Mouse (Mus musculus) testis, adult 2 months (tissue): Measurements from ENCODE around the gene Stox1.

Experiments
- CTCF ChIP-seq: fragments of 200-500 bp; IDR thresholded peaks from 2 replicates; pipeline ENCODE4 v1.5.1; 2012; ENCODE audit warnings: low read depth, mild to moderate bottlenecking, inconsistent platforms, low read length, moderate library complexity; ENCODE audit not compliant: control insufficient read depth, insufficient read depth, insufficient replicate concordance
- POLR2A ChIP-seq: fragments of 200-500 bp; IDR thresholded peaks from 2 replicates; pipeline ENCODE4 v1.6.1; 2012; ENCODE audit warnings: low read depth, mild to moderate bottlenecking, inconsistent platforms, low read length, moderate library complexity; ENCODE audit not compliant: control insufficient read depth

DNA sequence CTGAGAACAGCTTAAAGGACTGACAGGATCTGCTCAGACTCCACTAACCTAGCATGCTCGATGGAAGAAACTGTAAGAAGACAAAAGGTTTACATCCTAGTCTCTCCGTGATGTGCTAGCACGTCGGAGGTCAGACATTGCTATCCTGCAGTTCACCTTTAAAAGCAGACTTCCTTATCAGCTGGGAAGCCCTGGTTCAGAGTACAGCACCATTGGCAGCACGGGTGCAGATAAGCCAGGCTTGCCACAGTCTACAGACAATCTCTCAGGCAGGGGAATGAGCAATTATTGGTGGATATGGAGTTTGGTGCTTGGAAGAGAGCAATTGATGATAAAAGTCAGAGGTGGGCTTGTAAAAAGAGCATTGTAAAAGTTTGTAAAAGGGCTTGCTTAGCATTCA, 57.9 kb downstream of the Stox1 start:
- no peak for TF ChIP-seq CTCF
- no peak for TF ChIP-seq POLR2A
